Mouse (Mus musculus): Measurements from ENCODE around the gene Gm4952. TPM values are rescaled to one million over a fixed set of nuclear protein-coding genes. Genes with fewer than 3 reads are reported as not detected.
"Not testable (repeated sequence)": the region's sequence is repeated elsewhere in the genome, so short reads cannot be mapped to it uniquely, and the experiment has no call there.

Gene Gm4952
- total RNA-seq, 1 experiment from 2014 or later, result not detected

- no peak for ATAC-seq (replicated peaks; ENCODE audit: low read depth, poor library complexity, severe bottlenecking)
Measured at GRCm38 (mm10) chr19:12597073-12597405, 2.7 kb upstream of the Gm4952 start.

DNA sequence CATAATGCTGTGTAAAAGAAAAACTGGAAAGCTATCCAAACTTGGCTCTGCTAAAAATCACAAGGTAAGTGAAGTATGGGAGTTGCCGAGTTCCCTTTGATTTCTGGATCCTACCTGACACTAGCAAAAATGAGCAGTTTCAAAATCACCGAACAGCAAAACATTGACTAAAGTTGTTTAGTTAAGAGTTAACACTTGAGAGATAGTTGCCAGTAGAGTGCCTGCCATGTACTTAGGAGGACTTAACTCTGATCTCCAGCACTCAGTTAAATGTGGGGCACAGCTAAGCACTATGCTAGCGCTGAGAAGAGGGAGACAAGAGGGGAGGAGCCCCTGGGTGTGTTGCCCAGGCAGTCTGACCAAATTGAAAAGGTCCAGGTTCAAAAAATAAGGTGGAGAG is 1.1 kb upstream of the Gm4952 start:
- no peak for ATAC-seq (replicated peaks; ENCODE audit: low read depth, poor library complexity, severe bottlenecking)

DNA sequence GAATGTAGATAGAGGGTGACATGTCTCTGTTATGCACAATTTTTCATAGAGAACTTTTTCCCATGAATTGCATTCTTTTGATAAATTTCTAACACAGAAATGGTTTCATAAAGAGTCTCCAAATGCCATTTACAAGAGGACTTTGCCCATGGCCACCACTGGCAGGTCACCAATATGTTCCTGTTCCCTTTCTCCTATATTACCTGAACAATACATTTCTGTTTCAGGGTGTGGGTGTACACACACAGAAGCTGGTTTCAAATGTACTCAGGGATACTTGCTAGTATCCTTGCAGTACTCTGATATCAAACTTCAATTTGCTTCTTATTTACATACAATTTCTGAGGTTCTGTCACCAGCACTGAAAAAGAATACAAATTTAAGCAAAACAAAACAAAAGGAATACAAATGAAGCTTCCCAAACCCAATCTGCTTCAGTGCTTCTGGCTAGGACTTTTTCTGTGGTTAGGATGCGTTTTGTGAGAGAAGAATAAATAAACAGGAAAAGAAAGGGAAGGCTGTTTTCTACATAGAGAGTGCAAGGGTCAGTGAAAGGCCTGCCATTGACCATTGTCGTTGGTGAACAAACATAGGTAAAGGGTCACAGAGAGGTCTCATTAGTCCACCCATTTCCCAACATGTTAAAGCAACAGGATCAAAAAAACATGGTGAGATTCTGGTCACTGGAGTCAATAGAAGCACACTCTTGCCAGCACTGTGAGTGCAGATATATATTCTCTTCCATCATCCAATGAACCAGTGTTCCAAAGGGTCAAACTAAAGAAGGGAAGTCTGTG is 1.1 kb downstream of the Gm4952 start:
- no peak for ATAC-seq (replicated peaks; ENCODE audit: low read depth, poor library complexity, severe bottlenecking)

- ATAC-seq (replicated peaks; ENCODE audit: low read depth, poor library complexity, severe bottlenecking), result no peak
Measured at GRCm38 (mm10) chr19:12608336-12608735, 8.6 kb downstream of the Gm4952 start.

GRCm38 (mm10) chr19:12613646-12614045 is 13.9 kb downstream of the Gm4952 start:
- no peak for ATAC-seq (replicated peaks; ENCODE audit: low read depth, poor library complexity, severe bottlenecking)

DNA sequence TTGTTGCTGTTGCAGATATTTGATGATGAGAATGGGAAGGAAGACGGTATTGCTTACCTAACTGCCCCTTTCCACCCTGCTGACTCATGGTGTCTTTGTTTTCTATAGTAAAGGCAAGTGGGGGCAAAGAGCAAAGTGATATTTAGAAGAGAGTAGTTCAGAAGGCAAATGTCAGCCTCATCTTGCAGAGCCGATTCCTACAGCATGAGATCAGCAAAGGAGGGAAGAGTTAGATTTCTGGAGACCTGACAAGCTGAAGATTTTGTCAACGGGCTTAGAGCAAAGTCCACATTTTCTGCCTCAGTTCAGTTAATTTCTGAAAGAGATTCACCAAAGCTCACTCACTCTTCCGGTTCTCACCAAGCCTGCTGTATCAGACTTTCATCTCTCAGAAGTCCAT is 33.4 kb downstream of the Gm4952 start, which contains the start of gene Glyat:
Gene Glyat (plus strand): TSS at position 133 of the 400 bp plus-strand sequence.
- no peak for ATAC-seq (replicated peaks; ENCODE audit: low read depth, poor library complexity, severe bottlenecking)

DNA sequence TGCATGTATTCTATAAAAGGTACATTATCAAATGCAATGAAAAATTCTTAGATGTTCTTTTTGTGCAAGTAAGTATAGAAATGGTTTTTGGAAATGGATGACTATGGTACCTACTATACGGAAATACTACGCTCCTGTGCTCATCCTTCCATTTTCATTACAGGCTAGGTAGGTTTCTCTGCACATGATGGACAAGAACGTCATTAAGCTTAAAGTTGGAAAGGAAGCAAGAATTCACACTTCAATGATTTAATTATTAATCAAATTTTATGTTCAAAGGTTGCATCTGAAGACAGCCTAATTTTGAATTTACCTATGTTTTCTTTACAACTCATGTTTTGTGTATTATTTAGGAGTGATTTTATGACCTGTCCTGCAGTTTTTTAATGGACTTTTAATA is 34.5 kb downstream of the Gm4952 start:
- no peak for ATAC-seq (replicated peaks; ENCODE audit: low read depth, poor library complexity, severe bottlenecking)

GRCm38 (mm10) chr19:12634963-12635362 is 35.2 kb downstream of the Gm4952 start:
- ATAC-seq (replicated peaks; ENCODE audit: low read depth, poor library complexity, severe bottlenecking), result no peak

DNA sequence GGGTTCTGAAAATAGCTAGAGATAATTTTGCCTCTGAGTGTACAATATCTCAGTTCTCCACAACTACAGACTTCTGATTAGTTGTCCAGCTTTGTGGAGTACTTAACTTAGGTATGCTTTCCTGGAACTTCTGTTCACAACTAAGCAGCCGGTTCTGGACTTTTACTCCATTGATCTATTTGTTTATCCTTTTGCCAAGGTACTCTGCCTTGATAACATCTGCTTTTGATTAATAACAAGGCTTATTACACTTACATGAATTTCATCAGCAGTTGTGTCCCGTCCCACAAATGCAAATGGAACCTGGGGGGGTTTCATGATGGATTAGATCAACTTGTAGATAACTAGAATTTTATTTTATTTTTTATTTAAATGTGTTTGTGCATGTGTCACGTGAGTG is 37.1 kb downstream of the Gm4952 start:
- no peak for ATAC-seq (replicated peaks; ENCODE audit: low read depth, poor library complexity, severe bottlenecking)

DNA sequence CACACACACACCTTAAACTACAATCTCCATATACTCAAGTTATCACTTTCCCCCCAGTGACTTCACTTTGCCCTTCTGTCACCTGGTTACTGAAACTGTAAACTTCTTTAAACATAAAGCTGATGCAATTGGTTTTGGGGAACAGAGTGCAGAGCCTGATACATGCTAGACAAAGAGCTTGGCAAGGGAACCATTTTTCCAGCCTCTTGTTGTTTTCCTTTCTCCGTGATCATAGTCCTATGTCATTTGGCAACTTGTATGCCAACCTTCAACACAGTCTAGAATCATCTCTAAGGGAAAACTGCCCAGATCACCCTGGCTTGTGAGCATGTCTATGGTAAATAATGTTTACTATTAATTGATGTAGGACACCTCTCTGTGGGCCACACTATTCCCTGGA is 38.3 kb downstream of the Gm4952 start:
- ATAC-seq (replicated peaks; ENCODE audit: low read depth, poor library complexity, severe bottlenecking), result no peak

GRCm38 (mm10) chr19:12649511-12649910 is 49.7 kb downstream of the Gm4952 start:
- ATAC-seq (replicated peaks; ENCODE audit: low read depth, poor library complexity, severe bottlenecking), result no peak

- no peak for ATAC-seq (replicated peaks; ENCODE audit: low read depth, poor library complexity, severe bottlenecking)
Measured at GRCm38 (mm10) chr19:12666156-12666555, 66.4 kb downstream of the Gm4952 start.

DNA sequence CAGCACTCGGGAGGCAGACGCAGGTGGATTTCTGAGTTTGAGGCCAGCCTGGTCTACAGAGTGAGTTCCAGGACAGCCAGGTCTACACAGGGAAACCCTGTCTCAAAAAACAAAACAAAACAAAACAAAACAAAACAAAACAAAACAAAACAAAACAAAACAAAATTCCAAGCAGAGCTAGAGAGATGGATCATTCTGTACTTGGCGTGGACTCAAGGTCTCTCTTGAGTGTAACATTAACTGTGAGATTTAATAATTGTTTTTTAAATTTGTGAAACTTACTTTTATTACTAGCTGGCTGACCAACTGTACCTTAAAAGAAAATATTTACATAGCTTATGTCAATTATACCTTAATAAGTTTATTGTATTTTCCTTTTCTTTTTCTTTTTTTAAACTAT is 68.8 kb downstream of the Gm4952 start:
- ATAC-seq (replicated peaks; ENCODE audit: low read depth, poor library complexity, severe bottlenecking), result not testable (repeated sequence)

DNA sequence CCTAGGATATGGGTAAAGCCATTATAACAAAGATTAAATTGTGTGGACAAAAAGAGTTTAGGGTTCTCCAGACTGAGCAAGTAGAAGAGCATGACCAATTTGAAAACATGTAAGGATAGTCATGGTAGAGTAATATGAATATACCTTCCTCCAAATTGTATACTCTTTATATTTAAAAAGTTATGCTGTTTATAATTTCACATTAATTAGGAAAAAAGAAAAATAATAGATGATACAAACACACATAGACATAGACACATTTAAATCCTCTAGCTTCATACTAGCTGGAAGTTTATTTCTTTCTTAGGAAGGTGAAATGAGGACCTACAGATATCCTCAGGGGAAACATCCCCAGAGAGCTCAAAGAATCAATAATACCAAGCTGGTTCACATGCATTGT is 70.4 kb downstream of the Gm4952 start, which contains the start of gene Olfr1442:
Gene Olfr1442 (plus strand): TSS at position 301 of the 400 bp plus-strand sequence.
- ATAC-seq (replicated peaks; ENCODE audit: low read depth, poor library complexity, severe bottlenecking), result no peak

- no peak for ATAC-seq (replicated peaks; ENCODE audit: low read depth, poor library complexity, severe bottlenecking)
Measured at GRCm38 (mm10) chr19:12671051-12671450, 71.3 kb downstream of the Gm4952 start.

- no peak for ATAC-seq (replicated peaks; ENCODE audit: low read depth, poor library complexity, severe bottlenecking)
Measured at GRCm38 (mm10) chr19:12677812-12678211, 78.0 kb downstream of the Gm4952 start, which contains the start of gene Olfr1443. Gene Olfr1443 (plus strand): TSS chr19:12678112.

Other genes with a start within 250 kb of the Gm4952 start
- gene Olfr1440, start 212.7 kb upstream of the Gm4952 start, total RNA-seq (2017), result not detected in 2 replicates
- gene Olfr1441, start 182.5 kb upstream of the Gm4952 start, total RNA-seq (2017), result not detected in 2 replicates
- gene Pfpl, start 172.1 kb upstream of the Gm4952 start, total RNA-seq (2017), result not detected in 2 replicates
- 27.4 and 39.1 TPM in 2 replicates for gene Mpeg1, start 139.2 kb upstream of the Gm4952 start, total RNA-seq (2017)
- gene Dtx4, start 98.5 kb upstream of the Gm4952 start, total RNA-seq (2017), result 11.4 and 14.4 TPM in 2 replicates
- 182 and 222 TPM in 2 replicates for gene Fam111a, start 54.2 kb upstream of the Gm4952 start, total RNA-seq (2017)
- gene Glyat, start 33.3 kb downstream of the Gm4952 start, total RNA-seq (2017), result not detected in 2 replicates
- gene Olfr1442, start 70.5 kb downstream of the Gm4952 start, total RNA-seq (2017), result not detected in 2 replicates
- gene Olfr1443, start 78.1 kb downstream of the Gm4952 start, total RNA-seq (2017), result not detected in 2 replicates
- gene Keg1, start 95.8 kb downstream of the Gm4952 start, total RNA-seq (2017), result not detected in 2 replicates
- 2.2 and 4.0 TPM in 2 replicates for gene Cntf, start 165.7 kb downstream of the Gm4952 start, total RNA-seq (2017)
- gene Zfp91, start 196.2 kb downstream of the Gm4952 start, total RNA-seq (2017), result 124 and 125 TPM in 2 replicates
- 1.6 and 4.3 TPM in 2 replicates for gene Lpxn, start 196.2 kb downstream of the Gm4952 start, total RNA-seq (2017)
- gene Gm5244, start 246.7 kb downstream of the Gm4952 start, total RNA-seq (2017), result not detected in 2 replicates